Mouse (Mus musculus): ENCODE data around the gene Eif3l. TPM values are rescaled to one million over a fixed set of nuclear protein-coding genes. Genes with fewer than 3 reads are reported as not detected.

Gene Eif3l
- polyA plus RNA-seq, 1 experiment from 2014 or later, result 169 TPM

DNA sequence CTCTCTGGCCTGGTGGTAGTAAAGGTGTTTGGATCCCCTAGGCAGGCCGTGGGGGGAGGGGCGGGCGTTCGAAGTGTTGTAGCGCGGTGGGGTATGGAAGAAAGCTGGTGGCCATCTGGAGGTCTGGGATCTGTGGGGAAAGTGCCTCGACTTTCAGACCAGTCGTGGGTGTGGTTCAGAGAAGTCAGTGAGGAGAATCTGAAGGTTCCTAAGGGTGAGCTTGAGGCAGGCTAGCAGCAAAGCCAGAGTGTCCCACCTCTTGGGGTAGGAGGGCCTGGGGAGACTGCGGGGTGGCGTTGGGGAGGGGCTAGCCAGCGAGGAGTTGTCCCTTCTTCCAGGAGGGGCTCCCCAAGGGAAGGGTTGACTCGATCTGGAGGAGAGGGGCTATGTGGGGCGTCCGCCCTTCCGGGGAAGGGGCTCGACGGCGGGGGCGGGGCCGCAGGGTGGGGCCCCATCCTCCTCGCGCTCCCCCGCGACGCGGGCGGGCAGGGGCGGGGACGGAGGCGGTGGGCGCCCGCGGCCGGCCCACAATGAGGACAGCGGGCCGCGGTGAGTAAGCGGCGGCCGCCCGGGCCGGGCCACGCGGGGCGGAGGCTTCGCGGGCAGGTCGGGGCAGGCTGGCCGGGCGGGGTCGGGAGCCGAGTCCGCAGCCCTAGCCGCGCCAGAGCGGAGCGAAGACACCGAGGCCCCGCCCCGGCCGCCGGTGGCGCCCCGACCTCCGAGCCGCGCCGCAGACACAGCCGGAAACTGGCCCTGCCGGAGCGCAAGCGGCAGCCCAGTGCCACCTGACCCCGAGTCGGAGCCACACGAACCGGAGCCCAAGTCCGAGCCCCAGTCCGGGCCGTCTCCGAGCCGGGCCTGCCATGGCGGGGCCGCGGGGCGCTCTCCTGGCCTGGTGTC is 33.7 kb downstream of the Eif3l start, which contains the start of gene Micall1:
Micall1 (plus strand) TSS at position 478 of the 900 bp plus-strand sequence.
- peak within 1 kb of the TSS; percentile 93 for H3K9ac ChIP-seq (replicated peaks; ENCODE audit: low read depth, low read length)
- H3K27me3 ChIP-seq (ENCODE audit: control insufficient read depth, insufficient read depth, low read length), result no peaks in the 10 kb centered on the region
- 1% methylated on average over 61 of the region's 85 CpGs for WGBS
- ATAC-seq (ENCODE audit: low read depth), result peak; percentile 75
- peaks cover 19% of the 10 kb centered on the region for H3K4me1 ChIP-seq (ENCODE audit: control insufficient read depth, insufficient read depth, low read length)
- H3K4me3 ChIP-seq (ENCODE audit: low read depth, low read length), result peak within 1 kb of the TSS; percentile 81
- H3K27ac ChIP-seq (ENCODE audit: low read depth, low read length), result peak within 1 kb of the TSS; percentile 69
- no peaks in the 10 kb centered on the region for H3K9me3 ChIP-seq (ENCODE audit: control insufficient read depth, low read length)
- H3K4me2 ChIP-seq (ENCODE audit: low read depth, low read length), result peak within 1 kb of the TSS; percentile 96
- 0 out of 2 replicates have a peak, but pooled peaks cover 5% of the 10 kb centered on the region for H3K36me3 ChIP-seq (ENCODE audit: control insufficient read depth, insufficient read depth, low read length)

DNA sequence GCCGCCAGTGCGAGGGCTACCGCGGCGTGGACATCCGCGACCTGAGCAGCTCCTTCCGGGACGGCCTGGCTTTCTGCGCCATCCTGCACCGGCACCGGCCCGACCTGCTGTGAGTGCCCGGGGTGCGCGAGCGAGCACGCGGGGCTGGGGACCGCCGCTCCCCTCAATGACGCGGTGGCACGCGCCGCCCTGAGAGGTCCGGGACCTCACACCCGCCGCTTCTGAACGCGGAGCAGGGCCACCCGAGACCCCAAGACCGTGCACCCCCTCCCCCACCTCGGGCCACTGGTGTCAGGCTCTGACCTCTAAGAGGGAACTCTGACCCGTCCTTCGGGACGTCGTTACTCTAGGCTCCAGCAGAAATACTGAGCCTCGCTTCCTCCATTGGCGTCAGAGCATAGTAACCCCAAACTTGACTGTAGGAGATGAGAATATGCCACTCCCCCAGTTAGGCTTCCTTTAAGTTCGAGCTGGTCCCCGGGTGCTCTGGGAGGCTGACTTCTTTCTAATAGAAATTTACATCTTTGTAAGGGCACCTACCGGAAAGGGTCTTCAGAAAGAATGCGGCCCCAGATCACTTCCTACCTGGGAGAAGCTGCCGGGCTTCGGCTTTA is 34.4 kb downstream of the Eif3l start:
- ATAC-seq (ENCODE audit: low read depth), result peak; percentile 58

DNA sequence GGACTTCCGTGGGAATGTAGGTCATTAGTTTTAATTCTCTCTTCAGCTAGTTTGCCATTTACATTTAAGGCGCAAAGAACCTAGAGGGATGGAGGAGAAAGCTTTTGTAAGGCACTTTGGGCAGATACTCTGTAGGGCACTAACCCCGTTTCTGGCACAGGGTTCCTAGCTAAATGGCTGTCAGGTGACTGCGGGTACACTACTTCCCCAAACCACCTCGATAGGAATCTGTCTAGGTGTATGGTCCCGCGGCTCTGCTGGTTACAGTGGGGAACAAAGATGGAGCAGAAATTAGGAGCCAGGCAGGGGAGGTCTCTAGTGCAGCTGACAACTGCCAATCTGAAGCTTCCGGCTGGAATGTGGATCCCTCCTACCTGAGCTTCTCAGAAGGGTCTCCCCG is 35.1 kb downstream of the Eif3l start:
- ATAC-seq (ENCODE audit: low read depth), result no peak
- Histone ChIP-seq H3K27me3 (ENCODE audit: control insufficient read depth, insufficient read depth, low read length) (no peaks in the 10 kb centered on the region), H3K4me1 (ENCODE audit: control insufficient read depth, insufficient read depth, low read length) (peaks cover 19% of the 10 kb centered on the region), H3K9me3 (ENCODE audit: control insufficient read depth, low read length) (no peaks in the 10 kb centered on the region), H3K4me3 (ENCODE audit: low read depth, low read length) (peak overlapping the region; percentile 81), H3K4me2 (ENCODE audit: low read depth, low read length) (peak overlapping the region; percentile 96), H3K9ac (replicated peaks; ENCODE audit: low read depth, low read length) (peak overlapping the region; percentile 93), H3K27ac (ENCODE audit: low read depth, low read length) (no peak overlapping the region), H3K36me3 (ENCODE audit: control insufficient read depth, insufficient read depth, low read length) (peaks cover 10% of the 10 kb centered on the region; the same call in 1 of the 2 replicates)
- 13% methylated on average over 9 of the region's 9 CpGs for WGBS

More for the DNA sequence above, 34.4 kb downstream of the Eif3l start:
- H3K4me1 ChIP-seq (ENCODE audit: control insufficient read depth, insufficient read depth, low read length), result peaks cover 19% of the 10 kb centered on the region
- H3K4me2 ChIP-seq (ENCODE audit: low read depth, low read length), result peak overlapping the region; percentile 96
- H3K27me3 ChIP-seq (ENCODE audit: control insufficient read depth, insufficient read depth, low read length), result no peaks in the 10 kb centered on the region
- peak overlapping the region; percentile 93 for H3K9ac ChIP-seq (replicated peaks; ENCODE audit: low read depth, low read length)
- peak overlapping the region; percentile 81 for H3K4me3 ChIP-seq (ENCODE audit: low read depth, low read length)
- 0 out of 2 replicates have a peak, but pooled peaks cover 5% of the 10 kb centered on the region for H3K36me3 ChIP-seq (ENCODE audit: control insufficient read depth, insufficient read depth, low read length)
- peak overlapping the region; percentile 69 for H3K27ac ChIP-seq (ENCODE audit: low read depth, low read length)
- H3K9me3 ChIP-seq (ENCODE audit: control insufficient read depth, low read length), result no peaks in the 10 kb centered on the region
- WGBS, result under 1% methylated on average over 32 of the region's 46 CpGs

DNA sequence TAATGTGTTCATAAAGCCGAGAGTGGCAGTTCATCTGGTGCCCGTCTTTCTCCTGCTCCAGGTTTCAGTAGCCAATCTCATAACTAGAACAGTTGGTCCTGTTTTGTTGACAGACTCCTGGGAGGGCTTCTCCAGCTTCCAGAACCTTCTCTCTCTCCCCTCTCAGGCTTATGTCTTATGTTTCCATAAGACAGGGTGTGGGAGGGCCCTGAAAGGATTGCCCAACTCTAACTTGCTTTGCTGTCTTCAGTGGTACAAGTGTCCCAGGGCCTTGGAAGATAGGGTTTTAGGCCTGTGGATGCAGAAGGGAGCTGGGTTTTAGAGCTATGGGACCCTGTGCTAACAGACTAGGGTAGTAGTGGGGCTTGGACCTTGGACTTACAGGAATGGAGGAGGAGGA is 35.5 kb downstream of the Eif3l start:
- peaks cover 15% of the 10 kb centered on the region; the same call in 1 of the 2 replicates for H3K36me3 ChIP-seq (ENCODE audit: control insufficient read depth, insufficient read depth, low read length)
- no peak for ATAC-seq (ENCODE audit: low read depth)
- peak overlapping the region; percentile 17; the same call in 1 of the 2 replicates for H3K9ac ChIP-seq (replicated peaks; ENCODE audit: low read depth, low read length)
- H3K4me3 ChIP-seq (ENCODE audit: low read depth, low read length), result peak overlapping the region; percentile 81
- H3K27ac ChIP-seq (ENCODE audit: low read depth, low read length), result no peak overlapping the region
- 50% methylated on average over 2 of the region's 2 CpGs for WGBS
- H3K4me2 ChIP-seq (ENCODE audit: low read depth, low read length), result peak overlapping the region; percentile 96
- no peaks in the 10 kb centered on the region for H3K27me3 ChIP-seq (ENCODE audit: control insufficient read depth, insufficient read depth, low read length)
- peaks cover 19% of the 10 kb centered on the region for H3K4me1 ChIP-seq (ENCODE audit: control insufficient read depth, insufficient read depth, low read length)
- H3K9me3 ChIP-seq (ENCODE audit: control insufficient read depth, low read length), result no peaks in the 10 kb centered on the region

DNA sequence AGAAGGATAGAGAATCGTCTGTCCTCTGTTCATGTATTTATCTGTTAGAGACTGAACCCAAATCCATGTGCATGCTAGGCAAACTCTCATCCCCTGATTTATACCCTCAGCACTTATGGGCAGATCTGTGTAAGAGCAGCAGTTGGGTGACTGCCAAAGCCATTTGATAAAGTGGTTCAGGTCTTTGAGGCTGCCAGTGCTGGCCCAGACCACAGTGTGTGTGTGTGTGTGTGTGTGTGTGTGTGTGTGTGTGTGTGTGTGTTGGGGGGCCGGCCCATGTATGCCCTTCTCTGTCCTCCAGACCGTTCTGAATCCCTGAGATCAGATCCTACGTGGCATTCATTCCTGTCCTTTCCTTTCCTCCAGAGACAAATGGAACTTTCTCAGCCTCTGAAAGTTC is 36.8 kb downstream of the Eif3l start:
- H3K27me3 ChIP-seq (ENCODE audit: control insufficient read depth, insufficient read depth, low read length), result no peaks in the 10 kb centered on the region

DNA sequence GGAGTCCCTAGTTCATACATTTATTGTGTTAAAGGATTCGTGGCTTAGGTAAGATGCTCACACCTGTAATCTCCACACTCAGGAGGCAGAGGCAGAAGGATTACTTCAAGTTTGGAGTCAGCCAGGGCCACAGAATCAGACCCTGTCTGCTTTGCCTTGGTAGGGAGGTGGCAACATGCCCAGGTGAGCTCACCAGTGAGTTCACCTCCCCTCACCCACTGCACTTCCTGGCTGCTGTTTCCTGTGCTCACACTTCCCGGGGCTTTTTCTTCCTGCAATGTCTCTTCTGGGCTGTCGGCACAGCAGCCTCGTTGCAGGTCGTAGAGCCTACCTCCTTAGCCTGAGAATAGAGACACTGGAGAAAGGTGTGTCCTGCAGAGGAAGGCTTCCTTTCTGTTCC is 40.3 kb downstream of the Eif3l start:
- no peak for ATAC-seq (ENCODE audit: low read depth)
- H3K4me3 ChIP-seq (ENCODE audit: low read depth, low read length), result no peak overlapping the region
- no peak overlapping the region for H3K9ac ChIP-seq (replicated peaks; ENCODE audit: low read depth, low read length)
- WGBS, result 63% methylated on average over 5 of the region's 5 CpGs
- H3K36me3 ChIP-seq (ENCODE audit: control insufficient read depth, insufficient read depth, low read length), result peaks cover 25% of the 10 kb centered on the region; the same call in 1 of the 2 replicates
- H3K27me3 ChIP-seq (ENCODE audit: control insufficient read depth, insufficient read depth, low read length), result no peaks in the 10 kb centered on the region
- no peak overlapping the region for H3K27ac ChIP-seq (ENCODE audit: low read depth, low read length)
- no peak overlapping the region for H3K4me2 ChIP-seq (ENCODE audit: low read depth, low read length)
- peaks cover 14% of the 10 kb centered on the region for H3K4me1 ChIP-seq (ENCODE audit: control insufficient read depth, insufficient read depth, low read length)
- no peaks in the 10 kb centered on the region for H3K9me3 ChIP-seq (ENCODE audit: control insufficient read depth, low read length)

More for the DNA sequence above, 36.8 kb downstream of the Eif3l start:
- no peak overlapping the region for H3K27ac ChIP-seq (ENCODE audit: low read depth, low read length)
- H3K4me1 ChIP-seq (ENCODE audit: control insufficient read depth, insufficient read depth, low read length), result peaks cover 19% of the 10 kb centered on the region
- no peaks in the 10 kb centered on the region for H3K9me3 ChIP-seq (ENCODE audit: control insufficient read depth, low read length)
- no peak overlapping the region for H3K4me2 ChIP-seq (ENCODE audit: low read depth, low read length)
- H3K9ac ChIP-seq (replicated peaks; ENCODE audit: low read depth, low read length), result no peak overlapping the region
- peaks cover 16% of the 10 kb centered on the region; the same call in 1 of the 2 replicates for H3K36me3 ChIP-seq (ENCODE audit: control insufficient read depth, insufficient read depth, low read length)
- 58% methylated on average over 4 of the region's 4 CpGs for WGBS
- ATAC-seq (ENCODE audit: low read depth), result no peak
- H3K4me3 ChIP-seq (ENCODE audit: low read depth, low read length), result no peak overlapping the region

DNA sequence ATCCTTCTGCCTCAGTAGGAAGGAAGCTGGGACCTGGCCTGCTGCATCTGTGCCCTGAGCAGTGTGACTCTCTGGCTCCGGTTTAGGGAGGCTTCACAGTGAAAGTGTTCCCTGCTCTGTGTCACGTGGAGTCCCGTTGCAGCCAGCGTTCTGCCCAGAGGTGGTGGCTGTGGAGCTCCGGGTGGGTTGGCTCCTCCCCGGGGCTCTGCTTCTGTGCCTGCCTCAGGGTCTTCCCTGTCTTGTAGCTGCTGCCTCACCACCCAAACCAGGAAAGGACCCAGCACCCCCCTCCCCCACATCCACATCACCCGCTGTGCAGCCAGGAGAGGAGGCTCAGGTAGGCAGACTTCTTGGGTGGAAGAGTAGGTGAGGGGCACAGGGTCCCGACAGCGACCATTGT is 44.5 kb downstream of the Eif3l start:
- no peak for ATAC-seq (ENCODE audit: low read depth)
- Histone ChIP-seq H3K4me3 (ENCODE audit: low read depth, low read length) (no peak overlapping the region), H3K36me3 (ENCODE audit: control insufficient read depth, insufficient read depth, low read length) (peaks cover 34% of the 10 kb centered on the region), H3K4me1 (ENCODE audit: control insufficient read depth, insufficient read depth, low read length) (no peaks in the 10 kb centered on the region), H3K9me3 (ENCODE audit: control insufficient read depth, low read length) (no peaks in the 10 kb centered on the region), H3K27ac (ENCODE audit: low read depth, low read length) (no peak overlapping the region), H3K27me3 (ENCODE audit: control insufficient read depth, insufficient read depth, low read length) (no peaks in the 10 kb centered on the region), H3K4me2 (ENCODE audit: low read depth, low read length) (no peak overlapping the region), H3K9ac (replicated peaks; ENCODE audit: low read depth, low read length) (no peak overlapping the region)
- WGBS, result 87% methylated on average over 9 of the region's 9 CpGs

DNA sequence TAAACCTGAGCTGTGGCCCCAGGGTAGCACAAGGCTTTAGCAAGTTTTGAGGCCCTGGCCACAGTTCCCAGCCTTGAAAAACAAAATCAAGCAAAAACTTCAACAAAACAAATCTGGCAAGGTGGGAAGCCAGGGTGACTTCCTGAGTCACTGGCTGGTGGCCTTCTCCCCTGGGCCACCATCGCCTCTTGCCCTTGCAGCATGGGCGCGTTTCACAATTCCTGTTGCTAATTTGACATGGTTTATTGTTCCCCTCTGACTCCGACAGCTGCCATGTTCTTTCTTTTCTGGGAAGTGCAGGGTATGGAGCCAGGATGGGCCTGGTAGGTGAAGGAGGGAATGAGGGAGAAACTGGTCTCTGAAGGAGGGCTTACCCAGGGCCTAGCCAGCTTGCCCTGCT is 47.1 kb downstream of the Eif3l start:
- H3K9ac ChIP-seq (replicated peaks; ENCODE audit: low read depth, low read length), result no peak overlapping the region
- no peak overlapping the region for H3K4me3 ChIP-seq (ENCODE audit: low read depth, low read length)
- no peaks in the 10 kb centered on the region for H3K4me1 ChIP-seq (ENCODE audit: control insufficient read depth, insufficient read depth, low read length)
- no peaks in the 10 kb centered on the region for H3K27me3 ChIP-seq (ENCODE audit: control insufficient read depth, insufficient read depth, low read length)
- 35% methylated on average over 4 of the region's 4 CpGs for WGBS
- no peak overlapping the region for H3K27ac ChIP-seq (ENCODE audit: low read depth, low read length)
- H3K4me2 ChIP-seq (ENCODE audit: low read depth, low read length), result no peak overlapping the region
- H3K36me3 ChIP-seq (ENCODE audit: control insufficient read depth, insufficient read depth, low read length), result peaks cover 43% of the 10 kb centered on the region
- no peaks in the 10 kb centered on the region for H3K9me3 ChIP-seq (ENCODE audit: control insufficient read depth, low read length)
- no peak for ATAC-seq (ENCODE audit: low read depth)

DNA sequence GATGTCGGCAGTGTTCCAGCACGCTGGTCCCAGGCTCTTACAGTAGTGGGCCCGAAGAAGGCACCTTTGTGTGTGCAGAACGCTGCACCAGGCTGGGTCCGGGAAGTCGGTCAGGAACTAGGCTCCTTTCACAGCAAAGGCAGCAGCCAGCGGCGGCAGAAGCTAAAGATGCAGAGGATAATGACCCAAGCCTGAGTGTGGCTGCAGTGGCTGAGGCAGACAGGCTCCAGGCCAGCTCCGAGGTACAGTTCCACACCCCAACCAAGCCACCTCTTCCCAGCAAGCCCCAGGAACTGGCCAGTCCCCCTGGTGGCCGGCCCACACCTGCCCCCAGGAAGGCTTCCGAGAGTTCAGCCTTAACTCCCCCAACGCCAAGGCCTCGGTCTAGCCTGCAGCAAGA is 47.6 kb downstream of the Eif3l start:
- Histone ChIP-seq H3K9ac (replicated peaks; ENCODE audit: low read depth, low read length) (no peak overlapping the region), H3K27ac (ENCODE audit: low read depth, low read length) (no peak overlapping the region), H3K36me3 (ENCODE audit: control insufficient read depth, insufficient read depth, low read length) (peaks cover 43% of the 10 kb centered on the region), H3K4me3 (ENCODE audit: low read depth, low read length) (no peak overlapping the region), H3K4me1 (ENCODE audit: control insufficient read depth, insufficient read depth, low read length) (no peaks in the 10 kb centered on the region), H3K4me2 (ENCODE audit: low read depth, low read length) (no peak overlapping the region), H3K27me3 (ENCODE audit: control insufficient read depth, insufficient read depth, low read length) (no peaks in the 10 kb centered on the region), H3K9me3 (ENCODE audit: control insufficient read depth, low read length) (no peaks in the 10 kb centered on the region)
- ATAC-seq (ENCODE audit: low read depth), result no peak
- 77% methylated on average over 13 of the region's 13 CpGs for WGBS
